Mouse (Mus musculus) left cerebral cortex, adult 2 months (tissue): ENCODE data around the gene Akt1s1. TPM values are rescaled to one million over a fixed set of nuclear protein-coding genes. Genes with fewer than 3 reads are reported as not detected.
A peak's percentile ranks its signal among the peaks of the same experiment; 100 is the strongest.

Source experiments
- DNase-seq, 2 experiments: peaks; one replicate each; pipeline ENCODE4 v3.0.0; 2021 to 2022; ENCODE audit warnings: low spot score in 2 of 2, mixed read lengths in 1 of 2; ENCODE audit errors: extremely low spot score in 1 of 2
- H3K27ac ChIP-seq: fragments of 200-600 bp; 2 replicates; pipeline ENCODE4 v1.8.1; 2022
- H3K4me3 ChIP-seq: fragments of 200-600 bp; 2 replicates; pipeline ENCODE4 v1.8.1; 2022
- CTCF ChIP-seq: fragments of 200-600 bp; IDR thresholded peaks from 2 replicates; pipeline ENCODE4 v1.8.1; 2022; ENCODE audit warnings: antibody characterized with exemption, mild to moderate bottlenecking, moderate library complexity
- intact Hi-C: fragments of 180-260 bp; cut with DNase I; formaldehyde crosslinking; loops from one replicate; pipeline ENCODE4 v1.15.1; 2025
- total RNA-seq, 2 experiments: library from RNA; stranded (reverse); gene quantifications; 2 replicates each; pipeline ENCODE4 v1.2.3; 2021

The Akt1s1 gene
- total RNA-seq, 2 experiments from 2014 or later = 69.7 to 77.0 TPM

DNA sequence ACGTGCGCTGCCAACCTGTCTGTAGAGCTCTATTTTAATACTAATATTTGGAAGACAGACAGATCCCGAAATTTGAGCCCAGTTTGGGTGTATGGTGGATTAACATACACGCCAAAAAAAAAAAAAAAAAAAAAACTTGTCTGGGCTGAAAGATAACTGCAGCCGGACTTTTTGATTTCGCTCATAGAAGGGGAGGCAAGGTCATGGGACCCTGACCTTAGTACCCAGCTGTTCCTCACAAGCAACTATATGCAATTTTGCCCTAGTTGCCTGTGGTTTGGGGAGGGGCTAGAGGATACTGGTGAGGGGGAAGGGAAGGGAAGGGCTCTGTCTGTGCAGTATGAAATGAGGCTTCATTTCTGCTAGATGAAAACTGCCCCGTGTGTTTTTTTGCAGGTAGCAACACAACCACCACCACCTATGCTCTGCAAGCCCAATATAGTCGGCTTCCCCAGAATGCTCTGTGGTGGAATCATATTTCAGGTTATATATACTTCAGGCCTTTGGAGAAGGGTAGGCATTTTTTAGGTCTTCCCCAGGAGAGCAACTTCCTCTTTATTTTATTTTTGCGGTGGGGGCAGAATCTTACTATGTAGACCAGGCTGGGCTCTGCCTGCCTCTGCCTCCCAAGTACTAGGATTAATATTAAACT is 7.6 kb downstream of the Akt1s1 start:
- intact Hi-C loops = loop anchor here (10.0 kb wide), 1 partner anchor 268 kb away; the partner anchor contains the start of genes Rpl13a and Rps11
- no peak for TF ChIP-seq CTCF
- H3K27ac ChIP-seq = peak overlapping the region; percentile 88

DNA sequence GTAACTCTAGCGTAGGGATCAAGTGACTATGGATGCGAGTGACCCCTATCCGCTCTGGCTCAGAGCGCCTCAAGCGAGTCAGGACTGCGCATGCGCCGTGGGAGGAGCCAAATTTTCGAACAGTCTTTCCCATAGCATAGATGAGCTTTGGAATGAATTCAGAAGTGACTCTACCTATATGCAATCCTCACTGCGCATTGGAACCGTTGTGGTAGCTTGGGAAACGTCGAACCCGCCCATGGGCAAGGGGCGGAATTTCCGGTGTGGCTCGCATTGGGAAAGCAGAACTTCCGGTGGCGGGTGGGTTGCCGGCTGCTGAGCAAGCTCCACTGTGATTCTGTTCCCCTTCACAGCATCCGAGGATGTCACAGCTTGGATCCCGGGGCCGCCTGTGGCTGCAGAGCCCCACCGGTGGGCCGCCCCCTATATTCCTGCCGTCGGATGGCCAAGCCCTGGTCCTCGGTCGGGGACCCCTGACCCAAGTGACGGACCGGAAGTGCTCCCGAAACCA is 8.3 kb downstream of the Akt1s1 start, which contains the start of gene Pnkp:
TSS of gene Pnkp (plus strand) at position 98 of the 511 bp plus-strand sequence.
- no peak; the same call in 1 of the 2 replicates for TF ChIP-seq CTCF

More for the DNA sequence above, 7.6 kb downstream of the Akt1s1 start:
- H3K4me3 ChIP-seq = peak overlapping the region; percentile 92
- DNase-seq = no peak

DNA sequence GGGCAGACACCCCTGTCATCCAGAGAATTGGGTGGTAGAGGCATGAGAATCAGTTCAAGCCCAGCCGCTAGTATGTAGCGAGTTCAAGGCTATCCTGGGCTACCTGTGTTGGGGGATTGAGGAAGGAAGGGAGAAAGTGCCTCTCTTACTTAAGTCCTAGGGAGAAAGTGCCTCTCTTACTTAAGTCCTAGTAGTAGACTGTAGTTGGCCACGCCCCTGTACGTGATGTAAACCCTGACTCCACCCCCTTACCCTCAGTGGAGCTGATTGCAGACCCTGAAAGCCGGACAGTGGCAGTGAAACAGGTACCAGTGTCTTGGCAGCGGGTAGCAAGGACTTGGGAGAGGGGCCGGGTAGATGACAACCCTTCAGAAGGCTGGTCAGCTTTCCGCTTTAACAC is 9.1 kb downstream of the Akt1s1 start:
- intact Hi-C loops = loop anchor here (10.0 kb wide), 1 partner anchor 267 kb away; the partner anchor contains the start of genes Rpl13a and Rps11
- TF ChIP-seq CTCF = no peak
- Histone ChIP-seq H3K4me3 (peak overlapping the region; percentile 92), H3K27ac (peak overlapping the region; percentile 88; the same call in 1 of the 2 replicates)
- DNase-seq = no peak

More for the DNA sequence above, 8.3 kb downstream of the Akt1s1 start, which contains the start of gene Pnkp:
- peak within 1 kb of the TSS; percentile 92 for H3K4me3 ChIP-seq
- intact Hi-C loops = loop anchor here (10.0 kb wide), 1 partner anchor 268 kb away; the partner anchor contains the start of genes Rpl13a and Rps11
- H3K27ac ChIP-seq = peak within 1 kb of the TSS; percentile 88
- peak; percentile 89 to 90 for DNase-seq

DNA sequence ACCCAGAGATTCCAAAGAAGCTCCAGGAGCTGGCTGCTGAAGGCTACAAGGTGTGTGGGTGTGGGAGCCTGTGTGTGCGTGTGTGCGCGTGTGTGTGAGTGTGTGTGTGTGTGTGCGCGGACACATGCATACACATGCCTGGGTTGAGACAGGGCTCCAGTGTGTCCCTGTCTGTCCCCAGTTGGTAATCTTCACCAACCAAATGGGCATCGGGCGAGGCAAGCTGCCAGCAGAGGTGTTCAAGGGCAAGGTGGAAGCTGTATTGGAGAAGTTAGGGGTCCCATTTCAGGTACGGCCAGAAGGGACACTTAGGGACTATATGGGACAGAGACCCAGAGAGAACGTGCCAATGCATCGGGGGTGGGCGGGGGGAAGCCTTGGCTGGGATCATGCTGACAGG is 11.1 kb downstream of the Akt1s1 start:
- intact Hi-C loops = loop anchor here (10.0 kb wide), 1 partner anchor 265 kb away; the partner anchor contains the start of genes Rpl13a and Rps11
- H3K27ac ChIP-seq = no peak overlapping the region
- no peak overlapping the region for H3K4me3 ChIP-seq
- DNase-seq = no peak
- no peak for TF ChIP-seq CTCF

DNA sequence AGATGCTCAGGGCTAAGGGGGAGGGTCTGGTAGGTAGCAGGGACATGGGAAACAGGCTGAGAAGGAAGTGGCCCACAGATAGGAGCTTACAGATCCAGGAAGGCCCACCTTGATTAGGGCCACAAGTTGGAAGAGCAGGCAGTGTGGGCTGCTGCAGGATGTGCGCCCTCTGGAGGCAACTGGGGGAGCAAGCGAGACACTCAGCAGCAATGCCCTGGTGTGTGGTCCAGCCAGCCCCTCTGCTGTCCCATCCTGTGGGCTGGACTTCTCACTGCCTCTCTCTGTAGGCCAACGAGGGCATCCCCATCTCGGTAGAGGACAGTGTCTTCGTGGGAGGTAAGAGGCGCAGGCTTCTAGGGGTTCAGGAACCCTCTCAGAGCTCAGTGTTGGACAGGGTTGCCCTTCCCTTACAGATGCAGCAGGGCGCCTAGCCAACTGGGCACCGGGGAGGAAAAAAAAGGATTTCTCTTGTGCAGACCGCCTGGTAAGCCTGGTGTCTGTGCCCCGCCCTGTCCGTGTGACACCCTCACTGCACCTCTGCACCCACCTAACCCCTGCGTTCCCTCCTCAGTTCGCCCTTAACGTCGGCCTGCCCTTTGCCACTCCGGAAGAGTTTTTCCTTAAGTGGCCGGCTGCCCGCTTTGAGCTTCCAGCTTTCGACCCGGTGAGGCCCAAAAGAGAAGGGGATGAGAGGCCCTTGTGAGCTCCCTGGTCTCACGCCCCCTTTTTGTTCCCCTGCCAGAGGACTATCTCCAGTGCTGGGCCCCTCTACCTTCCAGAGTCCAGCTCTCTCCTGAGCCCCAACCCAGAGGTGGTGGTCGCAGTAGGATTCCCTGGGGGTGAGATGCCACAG is 12.0 kb downstream of the Akt1s1 start:
- Histone ChIP-seq H3K27ac (no peak overlapping the region; the same call in 1 of the 2 replicates), H3K4me3 (no peak overlapping the region)
- peak; percentile 62 to 72 for DNase-seq
- TF ChIP-seq CTCF = peak; percentile 89
- intact Hi-C loops = no loop called here

DNA sequence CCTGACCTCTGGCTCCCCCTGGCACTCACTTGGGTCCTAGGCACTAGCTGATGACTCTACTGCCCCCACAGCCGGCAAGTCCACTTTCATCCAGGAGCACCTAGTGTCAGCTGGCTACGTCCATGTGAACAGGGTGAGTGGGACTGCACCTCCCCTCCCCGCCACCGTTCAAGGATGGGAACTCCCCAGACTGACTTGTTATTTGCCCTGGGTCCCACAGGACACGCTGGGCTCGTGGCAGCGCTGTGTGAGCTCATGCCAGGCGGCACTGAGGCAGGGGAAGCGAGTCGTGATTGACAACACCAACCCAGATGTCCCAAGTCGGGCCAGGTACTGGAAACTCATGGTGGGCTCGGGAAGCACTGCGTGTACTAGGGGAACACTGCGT is 12.6 kb downstream of the Akt1s1 start:
- Histone ChIP-seq H3K27ac (no peak overlapping the region), H3K4me3 (no peak overlapping the region)
- no peak for DNase-seq
- no peak for TF ChIP-seq CTCF
- intact Hi-C loops = no loop called here

DNA sequence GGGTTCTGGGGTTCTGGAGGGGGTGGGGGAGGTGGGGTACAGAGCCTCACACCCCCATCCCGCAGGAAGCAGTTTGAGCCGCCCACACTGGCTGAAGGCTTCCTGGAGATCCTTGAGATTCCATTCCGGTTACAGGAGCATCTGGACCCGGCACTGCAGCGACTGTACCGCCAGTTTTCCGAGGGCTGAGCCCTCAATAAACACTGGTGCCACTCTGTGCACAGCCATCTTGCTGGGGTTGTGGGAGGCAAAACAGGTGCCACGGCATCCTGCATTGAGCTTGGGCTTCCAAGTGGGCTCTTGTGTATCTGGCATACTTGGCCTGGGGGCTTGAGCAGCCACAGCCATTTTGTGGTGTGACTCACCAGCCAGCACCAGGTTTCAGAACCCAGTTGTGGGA is 13.6 kb downstream of the Akt1s1 start:
- no peak for DNase-seq
- Histone ChIP-seq H3K27ac (0 out of 2 replicates have a peak overlapping the region, but pooled peaks have one; percentile 32), H3K4me3 (no peak overlapping the region)
- no peak for TF ChIP-seq CTCF
- intact Hi-C loops = no loop called here

DNA sequence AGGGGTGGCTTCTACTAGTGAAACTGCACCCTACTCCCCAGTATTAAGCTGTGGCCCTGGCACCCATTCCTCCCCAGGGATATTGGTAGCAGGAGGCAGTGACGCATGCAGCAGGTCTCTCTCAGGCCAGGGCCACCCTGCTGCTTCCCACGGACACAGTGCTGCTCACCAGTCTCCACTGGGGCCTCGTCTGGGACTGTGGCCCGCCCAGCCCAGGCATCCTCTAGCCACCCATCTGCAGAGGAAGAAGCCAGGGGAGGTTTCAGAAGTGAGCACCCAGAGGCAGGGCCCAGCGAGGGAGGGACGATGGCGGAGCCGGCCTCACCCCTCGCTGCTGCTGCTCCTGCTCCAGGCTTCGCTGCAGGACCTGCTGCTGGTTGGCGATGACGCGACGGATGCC is 14.4 kb downstream of the Akt1s1 start:
- intact Hi-C loops = no loop called here
- DNase-seq = no peak
- Histone ChIP-seq H3K4me3 (no peak overlapping the region), H3K27ac (no peak overlapping the region)
- no peak for TF ChIP-seq CTCF

DNA sequence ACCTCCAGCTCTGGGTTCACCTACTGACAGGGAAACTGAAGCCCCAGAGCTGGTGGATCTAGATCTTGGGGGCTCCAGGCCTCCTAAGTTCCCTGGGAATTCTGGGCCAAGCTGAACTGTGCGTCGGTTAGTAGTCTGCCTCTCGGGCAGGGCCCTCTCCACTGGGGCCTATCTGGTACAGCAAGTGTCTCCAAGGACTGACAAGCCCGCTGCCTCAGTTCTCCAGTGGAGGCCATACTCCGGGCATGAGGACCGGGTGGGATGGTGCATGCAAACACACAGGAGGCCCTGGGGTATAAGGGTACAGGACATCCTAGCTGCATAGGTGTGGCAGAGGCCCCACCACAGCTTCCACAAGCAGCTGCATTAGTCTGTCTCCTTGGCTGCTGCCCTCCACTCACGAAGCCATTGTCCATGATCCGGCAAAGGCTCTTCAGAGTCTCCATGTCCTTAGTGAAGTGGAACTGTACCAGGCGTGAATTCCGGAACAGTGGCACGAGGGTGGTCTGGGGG is 15.2 kb downstream of the Akt1s1 start:
- TF ChIP-seq CTCF = no peak
- no peak overlapping the region for H3K4me3 ChIP-seq
- H3K27ac ChIP-seq = no peak overlapping the region
- intact Hi-C loops = no loop called here
- DNase-seq = no peak

DNA sequence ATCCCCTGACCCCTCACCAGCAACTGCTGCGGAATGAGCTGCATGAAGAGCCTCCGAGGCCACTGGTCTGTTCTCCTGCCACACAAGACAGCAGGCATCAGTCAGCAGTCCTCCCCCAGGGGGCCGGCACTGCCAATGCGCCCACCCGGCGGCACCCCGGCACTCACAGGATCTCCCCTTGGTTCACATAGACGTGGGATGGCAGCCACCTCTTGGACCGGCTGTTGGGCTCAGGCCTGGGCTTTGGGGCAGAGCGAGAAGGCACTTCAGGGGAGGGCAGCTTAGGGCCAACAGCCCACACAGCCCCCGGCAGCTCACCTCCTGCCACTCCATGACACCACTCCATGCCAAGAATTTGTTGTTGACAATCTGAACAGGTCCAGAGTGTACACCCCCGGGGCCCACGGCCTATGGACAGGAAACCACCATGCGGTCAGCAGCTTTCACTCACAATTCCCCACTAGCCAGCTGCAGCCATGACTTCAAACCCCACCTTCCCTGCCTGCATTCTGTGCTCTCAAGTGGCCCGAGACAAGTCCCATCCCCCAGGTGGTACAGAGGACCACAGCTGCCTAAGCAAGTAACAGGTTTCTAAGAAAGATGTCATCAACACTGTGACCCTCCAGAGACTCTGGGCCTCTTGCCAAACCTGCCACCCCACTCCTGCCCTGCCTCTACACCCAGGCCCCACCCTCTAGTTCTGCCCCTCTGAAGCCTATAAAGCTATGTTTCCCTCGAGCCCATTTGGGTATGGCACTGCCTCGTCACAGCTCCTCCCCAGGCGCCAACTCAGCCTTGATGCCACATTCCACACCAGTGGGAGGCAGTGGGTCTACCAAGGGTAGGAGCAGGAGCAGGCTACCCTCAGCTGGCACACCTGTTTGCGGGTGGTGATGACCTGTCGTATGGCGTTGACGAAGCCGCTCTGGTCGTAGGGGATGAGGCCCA is 16.1 kb downstream of the Akt1s1 start:
- intact Hi-C loops = no loop called here
- no peak for TF ChIP-seq CTCF
- peak overlapping the region; percentile 59; the same call in 1 of the 2 replicates for H3K27ac ChIP-seq
- H3K4me3 ChIP-seq = no peak overlapping the region
- no peak for DNase-seq
